Mouse (Mus musculus): ENCODE measurements at regions not wholly inside any gene's neighbourhood (a gene's known extent, or its start where the extent isn't known, plus 50 kb on each side); places are given as distances from the start of the nearest gene placed in this dataset.
"Not testable (repeated sequence)": the region's sequence is repeated elsewhere in the genome, so short reads cannot be mapped to it uniquely, and the experiment has no call there.

DNA sequence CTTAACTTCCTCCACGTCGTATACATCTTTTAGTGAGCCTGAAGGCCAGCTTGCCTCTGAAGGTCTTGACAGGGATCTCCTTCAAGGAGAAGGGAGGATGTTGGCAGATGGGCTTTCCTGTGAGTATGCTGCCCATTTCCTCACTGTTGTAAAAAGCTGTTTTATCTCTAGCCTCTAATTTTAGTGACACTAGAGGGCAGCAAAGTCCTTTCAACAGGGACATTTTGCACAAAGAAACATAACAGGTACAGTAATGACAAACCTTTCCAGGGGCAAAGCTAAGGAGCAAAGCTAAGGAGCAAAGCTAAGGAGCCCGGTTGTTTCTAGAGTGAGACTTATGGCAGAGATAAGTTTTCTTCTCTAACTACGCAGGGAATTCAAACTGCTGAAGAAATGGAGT, 59.0 kb upstream of the Kbtbd8 start:
- Histone ChIP-seq H3K4me2 (ENCODE audit: low read depth) (no peak overlapping the region), H3K4me3 (ENCODE audit: low read depth, low read length) (no peak overlapping the region)

DNA sequence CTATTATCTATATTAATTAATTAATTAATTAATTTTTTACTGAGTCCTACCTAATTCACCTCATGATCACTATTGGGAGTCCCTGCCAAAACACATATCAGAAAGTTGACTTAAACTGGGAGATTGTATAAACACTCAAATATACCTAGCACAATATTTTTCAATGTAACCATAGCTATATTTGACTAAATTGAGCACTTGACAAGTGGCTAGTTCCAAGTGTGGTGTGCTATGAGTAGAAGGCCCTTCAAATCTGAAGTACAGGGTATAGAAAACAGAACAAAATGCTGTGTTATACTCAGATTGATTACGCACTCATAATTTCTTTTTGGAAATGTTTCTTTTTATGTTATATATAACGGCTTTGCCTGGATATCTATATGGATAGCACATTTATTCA, 60.8 kb upstream of the Kbtbd8 start:
- TF ChIP-seq CTCF (IDR thresholded peaks at IDR 0.05; ENCODE audit: low read depth): no peak
- DNase-seq: no peak

More for the DNA sequence above, 59.0 kb upstream of the Kbtbd8 start:
- no peaks in the 10 kb centered on the region for H3K4me1 ChIP-seq (ENCODE audit: insufficient read depth)
- WGBS: 41% methylated on average over 4 of the region's 4 CpGs
- peak; percentile 84 for DNase-seq
- H3K36me3 ChIP-seq (ENCODE audit: insufficient read depth): no peaks in the 10 kb centered on the region
- no peak overlapping the region for H3K27ac ChIP-seq (ENCODE audit: low read depth, low read length)
- H3K27me3 ChIP-seq (ENCODE audit: insufficient read depth, low read length): no peaks in the 10 kb centered on the region
- TF ChIP-seq CTCF (IDR thresholded peaks at IDR 0.05; ENCODE audit: low read depth): peak; percentile 86
- H3K9ac ChIP-seq: no peak overlapping the region
- H3K9me3 ChIP-seq (ENCODE audit: low read length): no peaks in the 10 kb centered on the region
- ATAC-seq: peak; percentile 69

DNA sequence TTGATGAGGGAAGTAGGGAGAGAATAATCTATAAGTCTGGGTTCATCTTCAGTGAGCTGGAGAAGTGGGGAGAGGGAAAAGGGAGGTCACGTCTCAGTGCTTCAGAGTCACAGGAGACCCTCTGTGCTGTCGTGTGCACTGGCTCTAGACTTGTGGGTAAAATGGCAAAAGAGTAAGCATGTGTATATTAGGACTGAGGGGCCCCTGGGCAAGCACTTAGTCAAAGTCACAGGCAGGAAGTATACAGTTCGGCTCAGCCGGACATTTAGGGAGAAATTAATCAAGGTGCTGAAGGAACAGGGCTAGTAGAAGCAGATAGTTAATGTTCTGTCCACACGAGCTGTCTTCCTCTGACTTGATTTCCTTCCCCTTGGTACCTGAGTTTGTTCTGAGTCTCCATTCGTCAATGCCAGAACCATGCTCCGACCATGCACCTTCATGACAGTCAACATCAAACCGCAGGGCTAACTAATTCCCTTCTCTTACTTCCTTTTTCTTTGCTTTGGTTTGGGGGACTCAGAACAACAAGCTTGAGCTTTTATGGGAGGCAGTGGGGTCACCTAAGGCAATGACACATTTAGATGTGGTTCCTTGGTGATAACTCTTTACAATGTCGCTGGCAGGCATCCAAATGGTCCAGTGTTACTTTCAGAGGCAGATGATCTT, 63.2 kb upstream of the Kbtbd8 start:
- Histone ChIP-seq H3K27me3 (ENCODE audit: insufficient read depth, low read length) (no peaks in the 10 kb centered on the region), H3K9me3 (ENCODE audit: low read length) (no peaks in the 10 kb centered on the region), H3K4me3 (ENCODE audit: low read depth, low read length) (no peak overlapping the region), H3K36me3 (ENCODE audit: insufficient read depth) (no peaks in the 10 kb centered on the region), H3K27ac (ENCODE audit: low read depth, low read length) (no peak overlapping the region), H3K9ac (no peak overlapping the region), H3K4me1 (ENCODE audit: insufficient read depth) (no peaks in the 10 kb centered on the region), H3K4me2 (ENCODE audit: low read depth) (no peak overlapping the region)
- no peak for TF ChIP-seq CTCF (IDR thresholded peaks at IDR 0.05; ENCODE audit: low read depth)
- ATAC-seq (no peak), DNase-seq (no peak)
- 83% methylated on average over 9 of the region's 9 CpGs for WGBS

More for the DNA sequence above, 60.8 kb upstream of the Kbtbd8 start:
- Histone ChIP-seq H3K4me2 (ENCODE audit: low read depth) (no peak overlapping the region), H3K27me3 (ENCODE audit: insufficient read depth, low read length) (no peaks in the 10 kb centered on the region), H3K9ac (no peak overlapping the region), H3K27ac (ENCODE audit: low read depth, low read length) (no peak overlapping the region), H3K4me1 (ENCODE audit: insufficient read depth) (no peaks in the 10 kb centered on the region), H3K36me3 (ENCODE audit: insufficient read depth) (no peaks in the 10 kb centered on the region), H3K9me3 (ENCODE audit: low read length) (no peaks in the 10 kb centered on the region), H3K4me3 (ENCODE audit: low read depth, low read length) (no peak overlapping the region)
- 94% methylated on average over 2 of the region's 2 CpGs for WGBS
- ATAC-seq: no peak

DNA sequence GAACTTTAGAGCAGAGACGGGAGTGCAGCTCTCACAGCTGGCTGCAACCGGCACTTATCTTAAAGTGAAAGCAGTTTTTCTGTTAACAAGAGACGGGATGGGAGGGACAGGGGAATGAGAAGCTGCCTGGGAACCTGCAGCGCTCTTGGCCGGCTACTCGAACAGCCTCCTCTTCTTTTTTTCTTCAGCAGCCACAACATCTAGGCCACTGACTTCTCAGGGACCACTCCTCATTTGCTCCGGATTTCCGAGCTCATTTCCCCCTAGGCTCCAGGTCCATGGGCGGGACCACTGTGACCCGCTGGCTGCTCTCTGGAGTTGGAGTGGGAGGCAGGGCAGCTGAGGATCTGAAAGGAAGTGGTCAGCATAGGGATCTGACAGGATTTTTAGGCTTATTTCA, 75.7 kb upstream of the Kbtbd8 start:
- H3K4me3 ChIP-seq (ENCODE audit: low read depth, low read length); H3K27ac ChIP-seq (ENCODE audit: low read depth, low read length); H3K4me2 ChIP-seq (ENCODE audit: low read depth); DNase-seq; ATAC-seq; H3K4me1 ChIP-seq (ENCODE audit: insufficient read depth); H3K36me3 ChIP-seq (ENCODE audit: insufficient read depth); H3K9ac ChIP-seq; H3K27me3 ChIP-seq (ENCODE audit: insufficient read depth, low read length); H3K9me3 ChIP-seq (ENCODE audit: low read length): not testable (repeated sequence)
- WGBS: 13% methylated on average over 7 of the region's 10 CpGs

DNA sequence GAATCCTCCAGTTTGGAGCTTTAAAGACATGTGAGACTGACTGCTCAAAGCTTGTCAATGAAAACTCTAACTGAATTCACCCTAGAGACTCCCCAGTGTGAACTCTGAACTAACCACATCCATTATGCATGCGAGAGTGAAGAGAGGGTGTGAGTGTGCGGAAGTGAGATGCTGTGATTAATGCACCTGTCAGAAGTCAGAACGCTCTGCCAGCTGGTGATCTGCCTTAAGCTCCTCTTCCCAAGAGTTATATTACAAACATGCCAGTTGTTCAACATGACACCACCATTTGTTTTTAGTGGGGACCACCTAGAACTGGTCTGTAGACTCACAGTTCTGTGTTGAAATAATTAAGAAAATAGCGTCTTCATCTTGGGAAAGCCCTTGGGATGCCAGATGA, 92.8 kb upstream of the Kbtbd8 start:
- no peaks in the 10 kb centered on the region for H3K36me3 ChIP-seq (ENCODE audit: insufficient read depth)
- DNase-seq: no peak
- no peak overlapping the region for H3K27ac ChIP-seq (ENCODE audit: low read depth, low read length)
- H3K4me3 ChIP-seq (ENCODE audit: low read depth, low read length): no peak overlapping the region
- H3K27me3 ChIP-seq (ENCODE audit: insufficient read depth, low read length): no peaks in the 10 kb centered on the region
- no peak for TF ChIP-seq CTCF (IDR thresholded peaks at IDR 0.05; ENCODE audit: low read depth)
- H3K9me3 ChIP-seq (ENCODE audit: low read length): no peaks in the 10 kb centered on the region
- H3K4me2 ChIP-seq (ENCODE audit: low read depth): no peak overlapping the region
- WGBS: 42% methylated on average over 4 of the region's 4 CpGs
- H3K9ac ChIP-seq: no peak overlapping the region
- H3K4me1 ChIP-seq (ENCODE audit: insufficient read depth): no peaks in the 10 kb centered on the region
- peak; percentile 61; the same call in 1 of the 2 replicates for ATAC-seq

DNA sequence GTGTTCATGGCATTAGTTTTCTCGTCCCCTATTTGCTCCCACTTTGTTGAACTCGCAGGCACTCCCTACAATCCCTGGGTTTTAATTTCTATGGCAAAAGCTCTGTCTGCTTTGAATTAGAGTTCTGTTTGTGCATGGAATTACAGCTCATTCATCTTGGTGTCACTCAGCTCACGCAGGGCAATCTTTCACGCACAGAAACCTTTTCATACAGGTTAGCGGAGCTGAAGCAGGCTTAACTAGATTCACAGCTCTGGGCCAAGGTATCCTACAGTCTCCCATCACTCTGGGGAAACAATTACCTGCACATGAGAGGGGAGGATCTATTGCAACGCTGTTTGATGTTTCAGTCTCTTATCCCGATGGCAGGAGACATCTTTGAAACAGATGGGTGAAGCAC, 95.3 kb upstream of the Kbtbd8 start:
- WGBS: 16% methylated on average over 7 of the region's 7 CpGs
- no peaks in the 10 kb centered on the region for H3K4me1 ChIP-seq (ENCODE audit: insufficient read depth)
- H3K27ac ChIP-seq (ENCODE audit: low read depth, low read length): no peak overlapping the region
- H3K36me3 ChIP-seq (ENCODE audit: insufficient read depth): no peaks in the 10 kb centered on the region
- H3K9ac ChIP-seq: no peak overlapping the region
- H3K9me3 ChIP-seq (ENCODE audit: low read length): no peaks in the 10 kb centered on the region
- no peak for ATAC-seq
- H3K27me3 ChIP-seq (ENCODE audit: insufficient read depth, low read length): no peaks in the 10 kb centered on the region
- H3K4me3 ChIP-seq (ENCODE audit: low read depth, low read length): no peak overlapping the region
- no peak for DNase-seq
- TF ChIP-seq CTCF (IDR thresholded peaks at IDR 0.05; ENCODE audit: low read depth): no peak
- no peak overlapping the region for H3K4me2 ChIP-seq (ENCODE audit: low read depth)

DNA sequence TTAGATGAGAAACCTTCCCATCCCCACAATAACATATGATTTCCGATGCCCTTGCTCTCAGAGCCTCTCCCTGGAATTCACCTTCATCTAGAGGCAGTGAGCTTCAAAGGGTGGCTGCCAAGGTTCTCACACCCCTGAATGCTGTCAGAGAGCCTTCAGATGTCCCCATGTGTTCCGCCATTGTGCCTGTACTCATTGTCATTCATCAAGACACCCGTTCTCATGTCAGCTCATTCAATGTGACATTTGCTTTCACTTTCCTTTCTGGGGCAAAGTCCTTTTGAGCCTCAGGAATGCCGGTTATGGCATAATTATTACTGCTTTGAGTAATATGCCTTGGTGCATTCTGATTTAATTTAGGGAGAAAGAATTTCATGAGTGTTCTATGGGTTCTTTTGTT, 99.1 kb upstream of the Kbtbd8 start:
- no peak overlapping the region for H3K9ac ChIP-seq
- H3K36me3 ChIP-seq (ENCODE audit: insufficient read depth): no peaks in the 10 kb centered on the region
- no peaks in the 10 kb centered on the region for H3K27me3 ChIP-seq (ENCODE audit: insufficient read depth, low read length)
- no peak overlapping the region for H3K27ac ChIP-seq (ENCODE audit: low read depth, low read length)
- no peak overlapping the region for H3K4me3 ChIP-seq (ENCODE audit: low read depth, low read length)
- no peak for TF ChIP-seq CTCF (IDR thresholded peaks at IDR 0.05; ENCODE audit: low read depth)
- no peak for DNase-seq
- no peaks in the 10 kb centered on the region for H3K4me1 ChIP-seq (ENCODE audit: insufficient read depth)
- H3K9me3 ChIP-seq (ENCODE audit: low read length): no peaks in the 10 kb centered on the region
- 32% methylated on average over 4 of the region's 4 CpGs for WGBS
- 0 out of 2 replicates have a peak, but pooled peaks have one; percentile 20 for ATAC-seq
- no peak overlapping the region for H3K4me2 ChIP-seq (ENCODE audit: low read depth)
